Mouse (Mus musculus) neural tube, embryonic 10.5 days (tissue): ENCODE measurements around the gene Krtap19-1.

Experiments used
- DNase-seq: peaks from one replicate; pipeline ENCODE4 v3.0.0-alpha.2; 2017; ENCODE audit warnings: low spot score; ENCODE audit errors: extremely low spot score

The Krtap19-1 gene

DNA sequence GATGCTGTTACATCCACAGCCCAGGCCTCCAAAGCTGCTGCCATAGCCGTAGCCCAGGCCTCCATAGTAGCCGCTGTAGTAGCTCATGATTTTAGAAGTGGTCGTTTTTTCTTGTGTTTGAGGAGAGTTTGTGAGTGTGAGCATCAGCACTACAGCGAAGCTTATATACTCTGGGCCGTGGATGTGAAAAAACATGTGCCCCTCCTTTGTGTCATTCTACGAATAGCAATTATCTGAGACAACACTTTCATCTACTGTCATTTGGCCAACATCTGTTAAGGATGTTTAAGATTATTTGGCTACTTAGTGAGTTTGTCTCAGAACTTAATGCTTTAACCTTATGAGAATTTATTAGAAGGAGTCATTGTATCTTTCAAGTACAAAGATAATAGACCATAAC lies at the start of gene Krtap19-1:
Gene Krtap19-1 (minus strand): TSS at position 101 of the 400 bp plus-strand sequence.
- no peak for DNase-seq

DNA sequence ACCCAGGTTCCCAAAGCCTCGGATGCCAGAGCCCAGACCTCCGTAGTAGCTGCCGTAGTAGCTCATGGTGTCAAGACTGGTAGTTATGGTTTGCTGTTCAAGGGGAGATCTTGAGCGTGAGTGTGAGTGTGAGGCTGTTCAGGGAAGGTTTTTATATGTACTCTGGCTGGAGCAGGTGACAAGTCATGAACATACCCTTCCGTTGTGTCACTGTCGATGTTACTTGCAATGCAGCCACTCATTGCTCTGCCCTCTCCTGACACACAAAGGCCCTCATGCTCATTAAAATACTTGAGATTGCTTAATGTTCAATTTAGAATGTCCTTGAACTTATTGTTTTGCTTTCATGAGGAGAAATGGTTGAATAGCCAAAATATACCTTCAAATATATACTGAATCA lies 27.1 kb upstream of the Krtap19-1 start, which contains the start of gene Krtap19-5:
Gene Krtap19-5 (minus strand): TSS at position 101 of the 400 bp plus-strand sequence.
- no peak for DNase-seq

DNA sequence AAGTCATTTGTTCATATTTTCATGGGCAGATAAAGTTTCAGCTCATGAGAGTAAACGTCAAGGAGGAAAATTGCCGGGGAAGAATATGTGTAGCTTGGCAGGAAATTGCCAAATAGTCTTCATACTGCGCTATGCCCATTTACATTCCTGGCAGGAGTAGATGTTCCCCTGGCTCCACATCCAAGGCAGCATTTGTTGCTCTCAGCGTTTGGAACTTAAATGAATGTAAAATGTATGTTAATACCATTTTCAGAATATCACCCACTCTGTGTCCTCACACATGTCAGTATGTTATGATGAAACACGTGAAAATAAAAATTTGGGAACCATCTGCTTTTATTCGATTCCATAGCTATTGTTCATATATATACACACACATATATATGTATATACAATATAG lies 17.7 kb upstream of the Krtap19-1 start:
- DNase-seq = no peak

DNA sequence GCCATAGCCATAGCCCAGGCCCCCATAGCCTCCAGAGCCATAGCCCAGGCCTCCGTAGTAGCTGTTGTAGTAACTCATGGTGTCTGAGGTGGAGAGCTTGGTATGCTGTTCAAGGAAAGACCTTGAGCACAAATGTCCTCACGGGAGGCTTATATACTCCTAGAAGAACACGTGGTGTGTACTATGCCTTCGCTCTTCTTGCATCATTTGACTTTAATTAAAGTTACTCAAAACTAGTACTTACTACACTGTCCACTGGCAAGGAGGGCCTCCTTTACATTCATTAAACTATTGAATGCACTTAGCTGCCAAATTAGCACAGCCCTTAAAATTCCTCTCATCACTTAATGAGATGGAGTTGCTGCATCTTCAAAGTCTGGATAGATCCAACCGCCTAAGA lies 15.8 kb upstream of the Krtap19-1 start, which contains the start of gene Krtap19-4:
Gene Krtap19-4 (minus strand): TSS at position 101 of the 400 bp plus-strand sequence.
- no peak for DNase-seq

DNA sequence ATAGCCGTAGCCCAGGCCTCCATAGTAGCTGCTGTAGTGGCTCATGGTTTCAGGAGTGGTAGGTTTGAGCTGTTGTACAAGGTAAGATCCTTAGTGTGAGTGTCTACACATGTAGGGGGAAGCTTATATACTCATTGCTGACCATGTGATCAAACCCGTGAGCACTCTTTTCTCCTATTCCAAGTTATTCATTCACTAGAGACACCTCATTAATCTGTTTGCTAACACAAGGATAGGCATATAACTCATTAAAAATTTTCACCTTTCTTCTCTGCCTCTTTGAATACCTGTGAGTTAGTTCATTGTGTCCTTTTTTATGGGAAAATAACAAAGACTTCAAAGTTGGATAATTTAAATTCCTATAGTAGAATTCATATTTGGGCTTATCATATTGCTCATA lies 8.7 kb upstream of the Krtap19-1 start, which contains the start of gene Krtap19-3:
Gene Krtap19-3 (minus strand): TSS at position 101 of the 400 bp plus-strand sequence.
- no peak for DNase-seq

DNA sequence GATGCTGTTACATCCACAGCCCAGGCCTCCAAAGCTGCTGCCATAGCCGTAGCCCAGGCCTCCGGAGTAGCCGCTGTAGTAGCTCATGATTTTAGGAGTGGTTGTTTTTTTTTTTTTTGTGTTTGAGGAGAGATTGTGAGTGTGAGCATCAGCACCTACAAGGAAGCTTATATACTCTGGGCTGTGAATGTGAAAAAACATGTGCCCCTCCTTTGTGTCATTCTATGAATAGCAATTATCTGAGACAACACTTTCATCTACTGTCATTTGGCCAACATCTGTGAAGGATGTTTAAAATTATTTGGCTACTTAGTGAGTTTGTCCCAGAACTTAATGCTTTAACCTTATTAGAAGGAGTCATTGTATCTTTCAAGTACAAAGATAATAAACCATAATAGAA lies 5.0 kb upstream of the Krtap19-1 start, which contains the start of gene Krtap19-2:
Gene Krtap19-2 (minus strand): TSS at position 101 of the 400 bp plus-strand sequence.
- no peak for DNase-seq

DNA sequence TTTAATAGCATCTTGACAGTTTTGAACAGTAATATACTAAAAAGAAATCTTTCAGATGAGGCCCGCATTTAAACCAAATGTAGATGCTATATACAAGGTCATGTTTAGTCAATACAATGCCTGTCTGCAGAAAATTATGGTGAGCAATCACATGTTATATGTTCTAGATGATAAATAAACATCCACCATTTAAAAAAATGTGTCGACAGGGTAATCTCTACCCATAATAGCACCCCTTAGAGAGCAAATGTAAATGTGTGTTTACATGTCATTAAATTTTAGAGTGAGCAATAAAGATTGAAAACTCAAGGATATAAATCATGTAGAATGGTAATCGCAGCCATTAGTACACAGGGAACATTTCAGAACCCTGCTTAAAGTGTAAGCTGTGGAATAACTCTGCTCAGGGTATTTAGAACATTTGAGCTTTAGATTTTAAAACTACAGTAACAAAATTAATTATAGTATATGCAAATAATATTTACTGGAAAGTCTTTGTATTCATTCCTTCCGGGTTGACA lies 4.3 kb downstream of the Krtap19-1 start:
- DNase-seq = no peak

DNA sequence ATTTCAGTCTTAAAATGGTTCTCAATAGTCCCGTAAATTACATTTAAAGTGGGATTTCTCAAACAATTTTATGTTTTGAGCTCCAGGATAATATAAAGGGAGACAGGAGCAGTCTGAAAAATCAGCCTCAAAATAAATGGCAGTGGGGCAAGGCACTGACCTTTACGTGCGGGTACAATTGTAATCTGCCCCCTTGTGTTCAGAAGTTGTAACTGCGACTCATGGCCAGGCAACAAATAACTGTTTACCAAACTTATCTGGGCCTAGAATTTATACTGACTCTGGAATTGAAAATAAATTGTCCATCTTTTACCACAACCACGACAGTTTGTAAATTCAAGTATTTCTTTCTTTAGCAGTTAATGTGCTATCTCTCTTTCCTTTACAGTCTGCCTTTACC lies 17.8 kb downstream of the Krtap19-1 start:
- DNase-seq = no peak

DNA sequence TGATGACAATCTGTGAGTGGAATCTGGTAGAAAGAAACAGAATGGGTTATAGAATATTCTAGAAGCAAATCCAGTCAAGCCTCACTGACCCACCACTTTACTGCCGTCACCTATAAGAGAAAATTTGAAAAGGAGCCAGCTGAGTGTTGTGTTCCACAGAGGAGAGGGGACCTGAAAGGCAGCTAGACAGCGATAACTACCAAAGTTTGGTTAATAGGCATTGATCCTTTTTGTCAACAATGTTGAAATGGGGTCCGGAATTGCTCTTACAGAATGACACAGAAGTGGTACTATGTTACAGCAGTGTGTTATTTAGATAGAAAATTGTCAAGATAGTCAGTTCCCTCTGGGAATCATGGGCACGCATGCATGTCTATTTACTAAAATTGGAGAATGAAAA lies 20.7 kb downstream of the Krtap19-1 start:
- DNase-seq = no peak

DNA sequence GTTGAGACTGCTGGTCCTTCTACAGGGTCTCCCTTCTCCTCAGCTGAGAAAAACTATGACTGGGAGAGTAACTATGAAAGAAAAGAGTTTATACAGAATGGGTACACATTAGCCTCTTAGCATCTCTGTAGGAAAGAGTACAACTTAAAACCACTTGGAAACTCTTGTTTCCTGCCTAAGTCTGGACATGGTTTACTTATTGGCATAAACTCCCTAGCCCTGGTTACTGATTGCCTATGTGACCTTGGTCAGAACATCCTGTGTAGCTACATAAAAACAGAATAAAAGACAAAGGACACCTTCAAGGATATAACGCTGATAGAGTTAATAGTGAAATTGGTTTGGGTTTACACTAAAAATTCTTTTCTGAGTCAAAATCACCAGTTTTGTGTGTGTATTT lies 21.8 kb downstream of the Krtap19-1 start:
- no peak for DNase-seq

DNA sequence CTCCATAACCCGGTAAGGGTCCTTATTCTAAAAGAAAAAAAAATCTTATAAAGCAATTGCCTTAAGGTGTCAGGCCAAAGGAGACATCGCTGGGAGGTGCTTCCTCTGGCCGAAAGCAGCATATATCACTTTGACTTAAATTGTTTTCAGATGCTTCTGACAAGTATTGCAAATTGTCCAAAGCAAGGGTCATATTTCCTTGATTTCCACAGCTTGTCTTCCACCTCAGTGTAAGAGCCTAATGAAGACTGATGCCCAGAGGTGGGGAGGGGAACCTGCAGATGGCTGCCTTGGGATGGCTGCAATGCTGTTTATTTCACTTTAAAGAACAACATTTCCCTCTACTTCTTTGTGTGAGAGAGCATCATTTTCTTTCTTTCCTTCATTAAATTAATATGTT lies 42.2 kb downstream of the Krtap19-1 start:
- no peak for DNase-seq

DNA sequence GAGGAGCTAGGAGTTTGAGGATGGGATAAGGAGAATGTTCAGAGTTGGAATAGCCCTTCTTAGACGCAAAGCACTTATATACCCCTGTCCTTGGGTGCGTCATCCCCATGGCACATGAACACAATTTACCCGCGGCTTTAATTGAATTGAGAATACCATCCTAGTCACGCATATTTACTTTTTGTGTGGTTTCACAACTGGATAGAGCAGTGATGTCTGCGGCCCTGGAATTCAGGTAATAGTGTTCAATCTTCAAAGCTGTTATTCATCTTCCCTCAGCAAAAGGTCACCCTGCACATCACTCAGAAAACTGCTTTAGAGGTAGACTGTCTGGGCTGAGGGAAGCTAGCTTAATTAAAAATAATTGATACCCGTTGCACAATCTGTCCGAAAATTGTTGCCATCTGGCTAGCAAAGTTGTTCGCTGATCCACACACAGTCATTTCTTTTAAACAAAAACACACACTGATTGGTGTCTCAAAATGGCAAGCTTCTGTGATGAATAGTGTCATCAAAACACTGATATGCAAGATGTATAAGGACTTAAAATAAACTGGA lies 43.0 kb downstream of the Krtap19-1 start, which contains the start of gene Krtap14:
Gene Krtap14 (minus strand): TSS at position 51 of the 558 bp plus-strand sequence.
- DNase-seq = no peak

DNA sequence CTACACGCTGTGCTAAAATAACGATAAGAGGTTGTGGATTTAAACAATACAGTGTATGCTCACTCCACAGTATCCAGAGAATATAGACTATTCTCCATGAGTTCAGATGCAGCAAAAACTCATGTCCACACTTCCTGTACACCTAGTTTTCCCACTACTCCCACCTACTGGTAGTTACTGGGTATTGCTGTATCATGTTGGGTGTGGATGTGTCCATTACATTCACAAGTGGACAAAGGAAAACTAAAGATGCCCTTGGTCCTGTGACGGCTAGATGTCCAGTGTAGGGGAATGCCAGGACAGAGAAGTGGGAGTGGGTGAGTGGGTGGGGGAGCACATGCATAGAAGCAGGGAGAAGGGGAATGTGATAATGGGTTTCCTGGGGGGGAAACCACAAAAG lies 45.5 kb downstream of the Krtap19-1 start:
- DNase-seq = no peak

DNA sequence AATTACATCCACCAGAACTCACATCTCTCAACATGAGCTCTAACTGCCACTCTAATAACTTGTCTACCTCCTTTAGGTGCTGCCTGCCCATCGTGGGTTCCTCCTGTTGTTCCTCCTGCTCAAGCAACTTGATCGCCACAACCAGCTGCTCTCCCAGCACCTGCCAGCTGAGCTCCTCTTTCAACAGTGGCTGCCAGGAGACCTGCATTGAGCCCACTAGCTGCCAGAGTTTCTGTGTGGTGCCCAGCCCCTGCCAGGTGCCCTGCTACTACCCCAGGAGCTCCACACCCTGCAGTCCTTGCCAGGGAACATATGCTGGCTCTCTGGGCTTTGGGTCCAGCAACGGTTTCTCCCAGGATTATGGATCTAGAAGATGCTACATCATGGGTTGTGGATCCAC lies 49.1 kb downstream of the Krtap19-1 start, which contains the start of gene Krtap15:
Gene Krtap15 (plus strand): TSS at position 150 of the 400 bp plus-strand sequence.
- no peak for DNase-seq
